Mouse (Mus musculus): ENCODE measurements at regions not wholly inside any gene's neighbourhood (a gene's known extent, or its start where the extent isn't known, plus 50 kb on each side); places are given as distances from the start of the nearest gene placed in this dataset.

GRCm38 (mm10) chr10:17548629-17549580 lies 174.1 kb upstream of the Cited2 start:
- no peak for TF ChIP-seq CTCF (IDR thresholded peaks at IDR 0.05; ENCODE audit: borderline replicate concordance, insufficient read depth, low read length)
- no peak for TF ChIP-seq POLR2A (IDR thresholded peaks at IDR 0.05; ENCODE audit: low read depth, low read length)
